Mouse (Mus musculus): Measurements from ENCODE around the gene Trio. TPM values are rescaled to one million over a fixed set of nuclear protein-coding genes. Genes with fewer than 3 reads are reported as not detected.

The Trio gene
- polyA plus RNA-seq (2014; fragmentation: Illumina TruSeq; extraction: RNeasy Lipid Tissue Mini Kit (QIAGEN cat#74804); ENCODE audit: low read depth, low replicate concordance): 11.6 TPM

DNA sequence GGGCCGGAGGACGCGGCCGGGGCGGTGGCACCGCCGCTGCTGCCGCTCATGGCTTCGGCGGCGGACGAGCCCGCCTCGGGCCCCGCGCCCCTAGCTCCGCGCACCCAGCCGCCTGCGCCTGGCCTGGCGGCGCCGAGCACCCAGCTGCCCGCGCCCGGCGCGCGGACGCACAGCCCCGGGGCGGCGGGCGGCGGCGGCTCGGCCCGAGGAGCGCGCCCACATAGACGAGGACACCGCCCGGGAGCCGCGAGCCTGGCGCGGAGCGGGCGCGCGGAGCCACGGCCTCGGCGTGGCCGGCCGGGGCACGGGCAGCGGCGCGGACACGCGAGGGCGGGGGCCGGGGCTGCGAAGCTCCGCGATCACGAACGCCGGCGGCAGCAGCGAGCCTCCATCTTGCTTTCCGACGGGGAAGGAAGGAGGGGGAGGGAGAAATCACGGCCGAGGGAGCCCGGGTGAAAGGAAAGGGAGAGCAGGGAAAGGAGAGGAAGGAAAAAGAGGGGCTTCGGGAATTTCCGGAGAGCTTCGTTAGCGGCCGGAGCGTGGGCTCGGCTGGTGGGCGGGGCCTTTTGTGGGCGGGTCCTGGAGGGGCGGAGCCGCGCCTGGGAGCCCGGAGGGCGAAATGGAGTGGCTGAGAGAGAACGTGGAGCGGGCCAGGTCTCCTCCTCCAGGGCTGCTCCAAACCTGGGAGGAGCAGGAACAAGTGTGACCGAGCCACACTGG is at the start of gene Trio:
Trio (minus strand) TSS at position 402 of the 720 bp plus-strand sequence.

DNA sequence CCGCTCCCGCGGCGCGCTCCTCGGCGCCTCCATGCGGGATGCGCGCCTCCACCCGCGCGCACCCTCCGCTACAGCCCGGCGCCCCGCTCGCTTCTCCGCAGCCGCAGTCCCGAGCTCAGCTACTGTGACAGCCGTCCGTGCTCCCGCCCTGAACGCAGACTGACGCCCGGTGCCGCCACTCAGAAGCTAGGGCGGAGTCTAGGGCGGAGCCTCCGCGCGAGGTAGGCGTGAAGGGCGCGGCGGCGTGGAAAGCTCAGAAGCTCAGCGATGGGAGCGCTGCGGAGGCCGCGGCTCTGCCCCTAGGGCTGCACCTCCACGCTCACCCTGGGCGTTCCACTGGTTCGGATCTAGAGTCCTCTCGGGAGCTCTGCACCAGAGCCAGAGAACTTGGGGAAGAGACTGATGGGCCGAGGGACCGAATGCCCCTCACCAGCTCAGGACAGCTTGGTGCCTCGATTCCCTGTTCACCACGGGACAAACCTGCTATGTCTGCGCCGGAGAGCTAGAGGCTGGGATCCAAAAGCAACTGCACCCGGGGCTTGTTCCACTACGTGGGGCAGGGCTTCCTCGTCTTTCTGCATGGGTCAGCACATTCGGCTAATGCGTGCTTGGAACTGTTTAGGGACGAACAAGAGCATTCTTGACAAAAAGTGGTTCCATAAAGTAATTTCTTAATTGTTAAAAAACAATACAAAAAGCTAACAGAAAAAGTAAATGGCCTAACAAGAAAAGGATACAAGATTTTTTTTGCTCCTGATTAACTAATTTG is 344.0 kb downstream of the Trio start, which contains the start of gene Otulinl:
Otulinl (minus strand) TSS at position 161 of the 769 bp plus-strand sequence.

Other genes starting within 250 kb of the Trio start
- gene Dnah5, start 177.9 kb upstream of the Trio start, polyA plus RNA-seq (2014; fragmentation: Illumina TruSeq; extraction: RNeasy Lipid Tissue Mini Kit (QIAGEN cat#74804); ENCODE audit: low read depth, low replicate concordance): 0.64 TPM